Mouse (Mus musculus) ES-E14 (cell line): Measurements from ENCODE around the gene Marc1. TPM values are rescaled to one million over a fixed set of nuclear protein-coding genes. Genes with fewer than 3 reads are reported as not detected.

Experiments used
- DNase-seq: peaks from one replicate; pipeline ENCODE4 v3.0.0-alpha.2; 2013; ENCODE audit warnings: low read depth, low spot score
- H3K27ac ChIP-seq: 2 replicates; pipeline ENCODE4 v1.5.1; 2012; ENCODE audit warnings: low read depth, mild to moderate bottlenecking, low read length, moderate library complexity, mixed read lengths; ENCODE audit not compliant: poor library complexity, insufficient read depth, severe bottlenecking
- H3K36me3 ChIP-seq: 2 replicates; pipeline ENCODE4 v1.6.1; 2012; ENCODE audit warnings: mild to moderate bottlenecking, low read length, moderate library complexity, mixed read lengths; ENCODE audit not compliant: control insufficient read depth, poor library complexity, insufficient read depth, severe bottlenecking
- H3K4me1 ChIP-seq, 2 experiments: fragments of 150-350 bp in 1 of 2; sonication (generic) in 1 of 2; 2 replicates each; pipeline ENCODE4 v1.6.1; 2012; ENCODE audit warnings: low read length in 2 of 2, mild to moderate bottlenecking in 1 of 2, mixed read lengths in 1 of 2; ENCODE audit not compliant: control insufficient read depth in 2 of 2, insufficient read depth in 2 of 2, poor library complexity in 1 of 2
- H3K4me3 ChIP-seq, 2 experiments: fragments of 150-350 bp in 1 of 2; sonication (generic) in 1 of 2; 2 replicates each; pipeline ENCODE4 v1.5.1; 2012; ENCODE audit warnings: low read length in 2 of 2, low read depth in 1 of 2, mild to moderate bottlenecking in 1 of 2, mixed read lengths in 1 of 2; ENCODE audit not compliant: insufficient read depth in 1 of 2, poor library complexity in 1 of 2, severe bottlenecking in 1 of 2
- H3K9ac ChIP-seq: 2 replicates; pipeline ENCODE4 v1.6.1; 2012; ENCODE audit warnings: low read depth, mild to moderate bottlenecking, low read length, mixed read lengths; ENCODE audit not compliant: poor library complexity, insufficient read depth, severe bottlenecking
- H3K9me3 ChIP-seq: fragments of 150-350 bp; sonication (generic); 2 replicates; pipeline ENCODE4 v1.6.1; 2012; ENCODE audit warnings: low read depth, mild to moderate bottlenecking, low read length; ENCODE audit not compliant: control insufficient read depth, insufficient read depth
- CHD2 ChIP-seq: IDR thresholded peaks from 2 replicates; pipeline ENCODE4 v1.6.1; 2014; ENCODE audit warnings: mild to moderate bottlenecking, low read depth, low read length, inconsistent platforms
- HCFC1 ChIP-seq: IDR thresholded peaks from 2 replicates; pipeline ENCODE4 v1.6.1; 2012; ENCODE audit warnings: low read length, inconsistent platforms, borderline replicate concordance; ENCODE audit not compliant: insufficient read depth
- MAFK ChIP-seq: IDR thresholded peaks from 2 replicates; pipeline ENCODE4 v1.6.1; 2014; ENCODE audit warnings: mild to moderate bottlenecking, low read depth, low read length, inconsistent platforms; ENCODE audit not compliant: insufficient read depth
- ZC3H11A ChIP-seq: IDR thresholded peaks from 2 replicates; pipeline ENCODE4 v1.6.1; 2012; ENCODE audit warnings: low read depth, mild to moderate bottlenecking, inconsistent platforms, low read length, borderline replicate concordance
- ZNF384 ChIP-seq: IDR thresholded peaks from 2 replicates; pipeline ENCODE4 v1.6.1; 2012; ENCODE audit warnings: low read depth, low read length, inconsistent platforms
- in situ Hi-C, 2 experiments: fragments of 600-800 bp; cut with MboI; formaldehyde crosslinking; loops; one replicate each; pipeline ENCODE4 v1.15.1; 2025; ENCODE audit warnings: low sequenced_read_pairs in 2 of 2, inconsistent platforms in 1 of 2; ENCODE audit not compliant: unreplicated experiment in 2 of 2
- total RNA-seq: library from RNA; depleted of rRNA; stranded (reverse); fragments of 300-350 nt; gene quantifications from 2 replicates; pipeline ENCODE4 v1.2.3, GENCODE M21; 2012

Gene Marc1
- total RNA-seq, 1 experiment: 0.18 TPM

DNA sequence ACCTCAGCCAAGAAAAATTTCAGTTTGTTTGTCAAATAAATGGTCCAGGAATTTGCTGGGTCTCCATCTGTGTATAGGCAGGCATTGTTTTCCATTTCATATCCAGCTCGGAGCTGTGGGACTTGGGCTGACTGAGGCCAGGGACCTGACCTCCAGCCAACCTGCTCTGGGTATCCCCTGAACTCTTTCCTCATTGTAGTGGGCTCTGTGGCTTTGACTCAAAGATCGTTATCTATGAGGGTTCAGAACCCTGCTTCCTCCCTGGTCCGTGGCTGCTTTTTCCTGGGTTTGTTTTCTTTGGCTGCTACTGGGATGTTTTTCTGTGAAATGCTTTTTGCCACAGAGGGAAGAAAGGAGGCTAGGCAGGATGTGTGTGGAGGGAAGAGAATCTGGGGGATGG, 42.8 kb upstream of the Marc1 start:
- Histone ChIP-seq H3K27ac (no peak overlapping the region), H3K4me3 (no peak overlapping the region), H3K36me3 (no peaks in the 10 kb centered on the region), H3K9ac (no peak overlapping the region), H3K4me1 (peaks cover 0 to 6% of the 10 kb centered on the region in 2 experiments; a peak in 2 of 4 replicates), H3K9me3 (no peaks in the 10 kb centered on the region)
- in situ Hi-C loops: no loop called here
- DNase-seq: no peak
- TF ChIP-seq ZC3H11A (no peak), CHD2 (no peak), ZNF384 (no peak), HCFC1 (no peak), MAFK (no peak)

DNA sequence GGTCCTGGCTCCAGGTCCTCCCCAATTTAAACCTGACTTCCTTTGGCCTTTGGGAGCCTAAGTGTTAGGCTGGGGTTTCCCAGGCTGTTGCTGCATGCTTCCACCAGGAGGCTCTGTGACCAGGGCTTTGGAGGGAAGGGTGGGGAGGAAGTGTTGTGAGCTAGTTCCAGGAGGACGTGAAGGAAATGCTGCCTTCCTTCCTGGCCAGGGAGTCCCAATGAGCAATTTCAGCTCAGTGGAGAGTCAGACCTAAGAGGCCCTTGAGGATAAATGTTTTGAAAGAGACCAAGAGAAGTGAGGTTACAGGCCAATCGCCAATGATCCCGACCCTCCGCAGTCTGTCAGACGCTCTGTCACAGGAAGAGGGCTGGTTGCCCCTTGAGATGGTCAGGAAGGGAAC, 42.2 kb upstream of the Marc1 start:
- Histone ChIP-seq H3K9me3 (no peaks in the 10 kb centered on the region), H3K36me3 (no peaks in the 10 kb centered on the region), H3K27ac (no peak overlapping the region), H3K9ac (no peak overlapping the region), H3K4me3 (0 out of 4 replicates have a peak overlapping the region, but pooled peaks of 1 of the 2 experiments have one; percentile 8), H3K4me1 (peaks cover 0 to 6% of the 10 kb centered on the region in 2 experiments; a peak in 2 of 4 replicates)
- in situ Hi-C loops: no loop called here
- DNase-seq: peak; percentile 69
- TF ChIP-seq MAFK: no peak
- no peak for TF ChIP-seq HCFC1
- no peak for TF ChIP-seq ZNF384
- 0 out of 2 replicates have a peak, but pooled peaks have one; percentile 8 for TF ChIP-seq ZC3H11A

GRCm38 (mm10) chr1:184851741-184852618, 40.9 kb upstream of the Marc1 start:
- no peak overlapping the region for H3K9ac ChIP-seq
- peak; percentile 81 for DNase-seq
- no peaks in the 10 kb centered on the region for H3K36me3 ChIP-seq
- 0 out of 2 replicates have a peak, but pooled peaks have one; percentile 2 for TF ChIP-seq ZC3H11A
- no peak for TF ChIP-seq ZNF384
- 0 out of 2 replicates have a peak, but pooled peaks have one; percentile 6 for TF ChIP-seq MAFK
- TF ChIP-seq HCFC1: no peak
- no peak for TF ChIP-seq CHD2
- no peaks in the 10 kb centered on the region for H3K9me3 ChIP-seq
- in situ Hi-C loops: no loop called here
- H3K4me3 ChIP-seq: peak overlapping the region in 1 of 2 experiments; percentile 17; a peak in 1 of 4 replicates
- no peak overlapping the region for H3K27ac ChIP-seq
- peaks cover 0 to 6% of the 10 kb centered on the region in 2 experiments; a peak in 2 of 4 replicates for H3K4me1 ChIP-seq

DNA sequence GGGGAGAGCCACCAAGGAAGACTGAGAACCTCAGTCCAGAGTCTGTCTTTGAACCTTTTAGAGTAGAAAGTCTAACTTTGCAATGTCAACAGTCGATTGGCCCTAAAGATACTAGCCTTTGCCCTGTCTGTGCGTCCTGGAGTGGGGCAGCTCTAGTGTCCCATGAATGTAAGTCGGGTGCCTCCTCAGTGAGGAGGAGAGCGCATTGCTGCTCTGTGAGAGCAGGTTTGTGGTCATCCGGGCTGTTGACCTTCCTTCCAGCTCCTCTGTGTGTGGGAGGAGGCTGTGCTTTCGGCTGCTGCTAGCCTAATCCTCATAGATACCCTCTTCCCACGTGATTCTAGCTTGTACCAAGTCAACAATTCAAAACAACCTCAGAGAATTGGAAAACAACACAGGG, 40.1 kb upstream of the Marc1 start:
- Histone ChIP-seq H3K4me1 (peaks cover 0 to 6% of the 10 kb centered on the region in 2 experiments; a peak in 2 of 4 replicates), H3K4me3 (no peak overlapping the region), H3K36me3 (no peaks in the 10 kb centered on the region), H3K27ac (no peak overlapping the region), H3K9me3 (no peaks in the 10 kb centered on the region), H3K9ac (no peak overlapping the region)
- in situ Hi-C loops: no loop called here
- TF ChIP-seq ZNF384: no peak
- no peak for TF ChIP-seq HCFC1
- no peak for TF ChIP-seq ZC3H11A
- no peak for TF ChIP-seq CHD2
- TF ChIP-seq MAFK: no peak
- DNase-seq: no peak
